Mouse (Mus musculus) natural killer cell, adult 2 months (primary cell): ENCODE data around the gene Tnf.

Experiments used
- DNase-seq, 2 experiments: peaks; one replicate each; pipeline ENCODE4 v3.0.0; 2022; ENCODE audit warnings: low spot score in 2 of 2

Gene Tnf

GRCm38 (mm10) chr17:35153931-35154330 is 47.9 kb downstream of the Tnf start:
- DNase-seq: no peak

GRCm38 (mm10) chr17:35153077-35153476 is 48.7 kb downstream of the Tnf start:
- no peak for DNase-seq

GRCm38 (mm10) chr17:35152121-35152520 is 49.7 kb downstream of the Tnf start:
- no peak for DNase-seq
